Mouse (Mus musculus) cerebellum, adult 2 months (tissue): ENCODE measurements around the gene Pkp1. TPM values are rescaled to one million over a fixed set of nuclear protein-coding genes. Genes with fewer than 3 reads are reported as not detected.

ENCODE experiments used
- DNase-seq, 2 experiments: peaks; one replicate each; pipeline ENCODE4 v3.0.0; 2021
- H3K27ac ChIP-seq: fragments of 200-500 bp; 2 replicates; pipeline ENCODE4 v1.5.1; 2012; ENCODE audit warnings: low read length, control low read depth, inconsistent platforms; ENCODE audit not compliant: insufficient read depth
- H3K27me3 ChIP-seq: fragments of 200-500 bp; 2 replicates; pipeline ENCODE4 v1.6.1; 2012; ENCODE audit warnings: inconsistent platforms, mild to moderate bottlenecking, low read length, moderate library complexity; ENCODE audit not compliant: control insufficient read depth, insufficient read depth
- H3K4me1 ChIP-seq: fragments of 200-500 bp; 2 replicates; pipeline ENCODE4 v1.6.1; 2011; ENCODE audit warnings: low read length; ENCODE audit not compliant: control insufficient read depth, insufficient read depth
- H3K4me3 ChIP-seq: fragments of 200-500 bp; replicated peaks from 2 replicates; pipeline ENCODE3; 2011; ENCODE audit warnings: mild to moderate bottlenecking, low read depth, low read length, control low read depth; ENCODE audit not compliant: insufficient read depth
- CTCF ChIP-seq: fragments of 200-500 bp; IDR thresholded peaks from 2 replicates; pipeline ENCODE4 v1.5.1; 2011; ENCODE audit warnings: low read depth, mild to moderate bottlenecking, control low read depth, low read length, moderate library complexity, borderline replicate concordance; ENCODE audit not compliant: insufficient read depth
- POLR2A ChIP-seq: fragments of 200-500 bp; IDR thresholded peaks from 2 replicates; pipeline ENCODE4 v1.6.1; 2011; ENCODE audit warnings: low read length, control low read depth, borderline replicate concordance; ENCODE audit not compliant: insufficient read depth
- WGBS: fragments of 180-500 bp; shearing (Covaris S2); methylation state at CpG from one replicate; pipeline ENCODE4 v1.1.7; 2018; 5-methylcytosine and 5-hydroxymethylcytosine counted together
- polyA plus RNA-seq: library from polyadenylated mRNA; depleted of rRNA; stranded (reverse); fragments of >200 nt; gene quantifications from 2 replicates; pipeline ENCODE4 v1.2.3, GENCODE M21; 2012

The Pkp1 gene
- polyA plus RNA-seq, 1 experiment: 0.07 TPM

GRCm38 (mm10) chr1:135852044-135852756 is 66.8 kb downstream of the Pkp1 start:
- Histone ChIP-seq H3K4me1 (no peaks in the 10 kb centered on the region; the same call in 1 of the 2 replicates), H3K4me3 (no peak overlapping the region), H3K27me3 (no peaks in the 10 kb centered on the region), H3K27ac (peak overlapping the region; percentile 34; the same call in 1 of the 2 replicates)
- WGBS: 40% methylated on average over 13 of the region's 13 CpGs
- peak in 1 of 2 experiments; percentile 17 for DNase-seq
- TF ChIP-seq POLR2A: no peak
- TF ChIP-seq CTCF: no peak

GRCm38 (mm10) chr1:135850722-135851512 is 68.1 kb downstream of the Pkp1 start:
- TF ChIP-seq CTCF (0 out of 2 replicates have a peak, but pooled peaks have one; percentile 13), POLR2A (no peak)
- no peak for DNase-seq
- Histone ChIP-seq H3K4me3 (no peak overlapping the region), H3K27ac (no peak overlapping the region), H3K4me1 (no peaks in the 10 kb centered on the region; the same call in 1 of the 2 replicates), H3K27me3 (no peaks in the 10 kb centered on the region)
- 72% methylated on average over 12 of the region's 12 CpGs for WGBS

- 41% methylated on average over 17 of the region's 17 CpGs for WGBS
- TF ChIP-seq CTCF (no peak), POLR2A (no peak)
- Histone ChIP-seq H3K27me3 (no peaks in the 10 kb centered on the region), H3K4me3 (no peak overlapping the region), H3K4me1 (no peaks in the 10 kb centered on the region; the same call in 1 of the 2 replicates), H3K27ac (no peak overlapping the region)
- no peak for DNase-seq
Measured at GRCm38 (mm10) chr1:135847611-135848351, 71.2 kb downstream of the Pkp1 start.

- H3K4me3 ChIP-seq: no peak overlapping the region
- no peak for DNase-seq
- TF ChIP-seq CTCF: peak; percentile 41; the same call in 1 of the 2 replicates
- no peak for TF ChIP-seq POLR2A
- no peak overlapping the region for H3K27ac ChIP-seq
- no peaks in the 10 kb centered on the region; the same call in 1 of the 2 replicates for H3K4me1 ChIP-seq
- WGBS: 36% methylated on average over 6 of the region's 6 CpGs
- H3K27me3 ChIP-seq: no peaks in the 10 kb centered on the region
Measured at GRCm38 (mm10) chr1:135847139-135847562, 71.9 kb downstream of the Pkp1 start.

GRCm38 (mm10) chr1:135846632-135847031 is 72.4 kb downstream of the Pkp1 start:
- DNase-seq: no peak
- Histone ChIP-seq H3K27ac (no peak overlapping the region), H3K27me3 (no peaks in the 10 kb centered on the region), H3K4me1 (no peaks in the 10 kb centered on the region; the same call in 1 of the 2 replicates), H3K4me3 (no peak overlapping the region)
- TF ChIP-seq CTCF (no peak), POLR2A (no peak)
- WGBS: 85% methylated on average over 5 of the region's 5 CpGs

GRCm38 (mm10) chr1:135844481-135844880 is 74.5 kb downstream of the Pkp1 start:
- WGBS: 88% methylated on average over 6 of the region's 6 CpGs
- H3K4me1 ChIP-seq: no peaks in the 10 kb centered on the region; the same call in 1 of the 2 replicates
- TF ChIP-seq CTCF (no peak), POLR2A (no peak)
- no peaks in the 10 kb centered on the region for H3K27me3 ChIP-seq
- no peak for DNase-seq
- no peak overlapping the region for H3K4me3 ChIP-seq
- no peak overlapping the region for H3K27ac ChIP-seq

GRCm38 (mm10) chr1:135843519-135844262 is 75.3 kb downstream of the Pkp1 start:
- no peak overlapping the region for H3K4me3 ChIP-seq
- WGBS: 91% methylated on average over 10 of the region's 10 CpGs
- DNase-seq: no peak
- no peaks in the 10 kb centered on the region for H3K27me3 ChIP-seq
- TF ChIP-seq POLR2A: no peak
- H3K4me1 ChIP-seq: no peaks in the 10 kb centered on the region; the same call in 1 of the 2 replicates
- no peak overlapping the region for H3K27ac ChIP-seq
